Mouse (Mus musculus): Measurements from ENCODE around the gene 4930451I11Rik. TPM values are rescaled to one million over a fixed set of nuclear protein-coding genes. Genes with fewer than 3 reads are reported as not detected.

The 4930451I11Rik gene
- polyA plus RNA-seq, 1 experiment from 2014 or later: not detected

- WGBS: 1% methylated on average over 38 of the region's 38 CpGs
- Histone ChIP-seq H3K4me3 (ENCODE audit: low read depth, low read length) (peak overlapping the region; percentile 88), H3K27ac (ENCODE audit: low read length) (peak overlapping the region; percentile 96), H3K36me3 (ENCODE audit: control insufficient read depth, insufficient read depth, low read length) (peaks cover 9% of the 10 kb centered on the region), H3K9ac (ENCODE audit: low read depth, low read length) (peak overlapping the region; percentile 85), H3K27me3 (ENCODE audit: control insufficient read depth, insufficient read depth, low read depth, low read length) (no peaks in the 10 kb centered on the region), H3K4me1 (ENCODE audit: control insufficient read depth, insufficient read depth, low read length) (peaks cover 28% of the 10 kb centered on the region), H3K9me3 (replicated peaks; ENCODE audit: control insufficient read depth, low read length, poor library complexity, severe bottlenecking) (no peaks in the 10 kb centered on the region), H3K4me2 (ENCODE audit: low read length) (peak overlapping the region; percentile 93)
- ATAC-seq: peak; percentile 92
Observed at GRCm38 (mm10) chr7:126799468-126800268, 31.8 kb downstream of the 4930451I11Rik start.

- Histone ChIP-seq H3K9me3 (replicated peaks; ENCODE audit: control insufficient read depth, low read length, poor library complexity, severe bottlenecking) (no peaks in the 10 kb centered on the region), H3K27ac (ENCODE audit: low read length) (peak overlapping the region; percentile 96), H3K4me1 (ENCODE audit: control insufficient read depth, insufficient read depth, low read length) (peaks cover 28% of the 10 kb centered on the region), H3K27me3 (ENCODE audit: control insufficient read depth, insufficient read depth, low read depth, low read length) (no peaks in the 10 kb centered on the region), H3K36me3 (ENCODE audit: control insufficient read depth, insufficient read depth, low read length) (peaks cover 9% of the 10 kb centered on the region), H3K4me3 (ENCODE audit: low read depth, low read length) (peak overlapping the region; percentile 88), H3K4me2 (ENCODE audit: low read length) (peak overlapping the region; percentile 93), H3K9ac (ENCODE audit: low read depth, low read length) (peak overlapping the region; percentile 90)
- ATAC-seq: peak; percentile 95
- under 1% methylated on average over 25 of the region's 36 CpGs for WGBS
Observed at GRCm38 (mm10) chr7:126799050-126799467, 32.4 kb downstream of the 4930451I11Rik start.

GRCm38 (mm10) chr7:126798127-126799049 is 33.1 kb downstream of the 4930451I11Rik start:
- H3K4me3 ChIP-seq (ENCODE audit: low read depth, low read length): peak overlapping the region; percentile 88
- H3K9me3 ChIP-seq (replicated peaks; ENCODE audit: control insufficient read depth, low read length, poor library complexity, severe bottlenecking): no peaks in the 10 kb centered on the region
- H3K36me3 ChIP-seq (ENCODE audit: control insufficient read depth, insufficient read depth, low read length): peaks cover 9% of the 10 kb centered on the region
- peaks cover 28% of the 10 kb centered on the region for H3K4me1 ChIP-seq (ENCODE audit: control insufficient read depth, insufficient read depth, low read length)
- peak overlapping the region; percentile 96 for H3K27ac ChIP-seq (ENCODE audit: low read length)
- H3K9ac ChIP-seq (ENCODE audit: low read depth, low read length): peak overlapping the region; percentile 90
- WGBS: 1% methylated on average over 39 of the region's 40 CpGs
- no peaks in the 10 kb centered on the region for H3K27me3 ChIP-seq (ENCODE audit: control insufficient read depth, insufficient read depth, low read depth, low read length)
- peak overlapping the region; percentile 83 for H3K4me2 ChIP-seq (ENCODE audit: low read length)
- ATAC-seq: no peak

- ATAC-seq: no peak
- Histone ChIP-seq H3K4me2 (ENCODE audit: low read length) (peak within 1 kb of the TSS; percentile 83), H3K4me3 (ENCODE audit: low read depth, low read length) (peak within 1 kb of the TSS; percentile 88), H3K36me3 (ENCODE audit: control insufficient read depth, insufficient read depth, low read length) (peaks cover 9% of the 10 kb centered on the region), H3K9ac (ENCODE audit: low read depth, low read length) (peak within 1 kb of the TSS; percentile 90), H3K9me3 (replicated peaks; ENCODE audit: control insufficient read depth, low read length, poor library complexity, severe bottlenecking) (no peaks in the 10 kb centered on the region), H3K27ac (ENCODE audit: low read length) (peak within 1 kb of the TSS; percentile 96), H3K27me3 (ENCODE audit: control insufficient read depth, insufficient read depth, low read depth, low read length) (no peaks in the 10 kb centered on the region), H3K4me1 (ENCODE audit: control insufficient read depth, insufficient read depth, low read length) (peaks cover 34% of the 10 kb centered on the region)
- 25% methylated on average over 21 of the region's 21 CpGs for WGBS
Observed at GRCm38 (mm10) chr7:126797411-126798126, 33.9 kb downstream of the 4930451I11Rik start, which contains the start of gene Fam57b. TSS of gene Fam57b (plus strand) at chr7:126797668.

GRCm38 (mm10) chr7:126796350-126796932 is 35.0 kb downstream of the 4930451I11Rik start:
- H3K9me3 ChIP-seq (replicated peaks; ENCODE audit: control insufficient read depth, low read length, poor library complexity, severe bottlenecking): no peaks in the 10 kb centered on the region
- peaks cover 36% of the 10 kb centered on the region for H3K4me1 ChIP-seq (ENCODE audit: control insufficient read depth, insufficient read depth, low read length)
- 63% methylated on average over 8 of the region's 8 CpGs for WGBS
- H3K9ac ChIP-seq (ENCODE audit: low read depth, low read length): no peak overlapping the region
- H3K36me3 ChIP-seq (ENCODE audit: control insufficient read depth, insufficient read depth, low read length): peaks cover 9% of the 10 kb centered on the region
- no peak overlapping the region for H3K4me3 ChIP-seq (ENCODE audit: low read depth, low read length)
- no peak for ATAC-seq
- H3K4me2 ChIP-seq (ENCODE audit: low read length): peak overlapping the region; percentile 83; the same call in 1 of the 2 replicates
- no peak overlapping the region for H3K27ac ChIP-seq (ENCODE audit: low read length)
- H3K27me3 ChIP-seq (ENCODE audit: control insufficient read depth, insufficient read depth, low read depth, low read length): no peaks in the 10 kb centered on the region

- Histone ChIP-seq H3K9ac (ENCODE audit: low read depth, low read length) (no peak overlapping the region), H3K36me3 (ENCODE audit: control insufficient read depth, insufficient read depth, low read length) (peaks cover 9% of the 10 kb centered on the region), H3K4me3 (ENCODE audit: low read depth, low read length) (no peak overlapping the region), H3K4me2 (ENCODE audit: low read length) (no peak overlapping the region), H3K9me3 (replicated peaks; ENCODE audit: control insufficient read depth, low read length, poor library complexity, severe bottlenecking) (no peaks in the 10 kb centered on the region), H3K27ac (ENCODE audit: low read length) (no peak overlapping the region), H3K4me1 (ENCODE audit: control insufficient read depth, insufficient read depth, low read length) (peaks cover 42% of the 10 kb centered on the region), H3K27me3 (ENCODE audit: control insufficient read depth, insufficient read depth, low read depth, low read length) (no peaks in the 10 kb centered on the region)
- no peak for ATAC-seq
- WGBS: 80% methylated on average over 16 of the region's 16 CpGs
Observed at GRCm38 (mm10) chr7:126795387-126796317, 35.8 kb downstream of the 4930451I11Rik start.

GRCm38 (mm10) chr7:126794271-126794605 is 37.2 kb downstream of the 4930451I11Rik start:
- Histone ChIP-seq H3K4me2 (ENCODE audit: low read length) (no peak overlapping the region), H3K4me1 (ENCODE audit: control insufficient read depth, insufficient read depth, low read length) (peaks cover 34% of the 10 kb centered on the region), H3K4me3 (ENCODE audit: low read depth, low read length) (no peak overlapping the region), H3K9ac (ENCODE audit: low read depth, low read length) (no peak overlapping the region), H3K36me3 (ENCODE audit: control insufficient read depth, insufficient read depth, low read length) (peaks cover 12% of the 10 kb centered on the region), H3K27me3 (ENCODE audit: control insufficient read depth, insufficient read depth, low read depth, low read length) (no peaks in the 10 kb centered on the region), H3K27ac (ENCODE audit: low read length) (no peak overlapping the region), H3K9me3 (replicated peaks; ENCODE audit: control insufficient read depth, low read length, poor library complexity, severe bottlenecking) (no peaks in the 10 kb centered on the region)
- ATAC-seq: no peak
- WGBS: 76% methylated on average over 4 of the region's 4 CpGs

Data from midbrain, embryonic 16.5 days (tissue).